Mouse (Mus musculus): ENCODE results near the gene Apoh.

DNA sequence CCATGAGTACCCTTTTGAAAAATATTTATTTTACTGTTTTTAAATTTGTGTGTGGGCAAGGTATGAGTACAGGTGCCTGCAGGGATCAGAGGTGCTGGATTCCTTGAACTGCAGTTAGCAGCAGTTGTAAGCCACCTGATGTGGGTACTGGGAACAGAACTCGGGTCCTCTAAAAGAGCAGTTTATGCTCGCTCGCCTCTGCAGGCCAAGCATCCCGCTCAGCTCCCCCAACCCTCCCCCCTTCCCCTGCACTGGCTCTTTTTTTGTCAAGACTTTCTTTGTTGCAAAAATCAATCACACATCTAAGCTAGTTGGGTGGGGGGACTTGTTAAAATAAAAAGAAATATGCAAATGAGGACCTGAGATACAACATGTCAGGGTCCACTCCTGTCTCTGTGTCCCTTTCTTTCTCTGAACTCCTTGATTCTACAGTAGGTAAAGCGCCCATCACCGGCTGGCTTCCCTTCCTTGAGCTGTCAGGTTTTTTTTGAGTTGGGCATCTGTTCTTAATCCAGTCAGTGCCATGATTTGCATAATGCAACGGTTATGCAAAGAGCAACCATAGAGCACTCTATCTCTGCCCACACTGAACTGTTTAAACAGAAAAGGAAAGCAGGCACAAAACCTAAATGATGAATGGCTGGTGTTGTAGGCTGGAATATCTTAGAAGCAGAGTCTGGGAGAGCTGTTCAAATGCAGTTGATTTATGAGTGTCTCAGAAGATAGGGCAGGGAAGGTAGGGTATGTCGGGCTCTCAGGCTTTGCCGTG, 66.9 kb downstream of the Apoh start:
- TF ChIP-seq CTCF (IDR thresholded peaks at IDR 0.05; ENCODE audit: borderline replicate concordance, insufficient read depth, low read depth, low read length) (no peak), POLR2A (IDR thresholded peaks at IDR 0.05; ENCODE audit: borderline replicate concordance, insufficient read depth, low read length) (no peak)
